Mouse (Mus musculus) ovary, adult 10 weeks (tissue): ENCODE measurements around the gene Tcf25. TPM values are rescaled to one million over a fixed set of nuclear protein-coding genes. Genes with fewer than 3 reads are reported as not detected.

Source experiments
- polyA plus RNA-seq: library from polyadenylated mRNA; stranded (reverse); fragments of 350-450 nt; fragmentation: Illumina TruSeq; extraction: RNeasy Lipid Tissue Mini Kit (QIAGEN cat#74804); gene quantifications from one replicate; pipeline ENCODE4 v1.2.3, GENCODE M21; 2014

Gene Tcf25
- 194 TPM for polyA plus RNA-seq

DNA sequence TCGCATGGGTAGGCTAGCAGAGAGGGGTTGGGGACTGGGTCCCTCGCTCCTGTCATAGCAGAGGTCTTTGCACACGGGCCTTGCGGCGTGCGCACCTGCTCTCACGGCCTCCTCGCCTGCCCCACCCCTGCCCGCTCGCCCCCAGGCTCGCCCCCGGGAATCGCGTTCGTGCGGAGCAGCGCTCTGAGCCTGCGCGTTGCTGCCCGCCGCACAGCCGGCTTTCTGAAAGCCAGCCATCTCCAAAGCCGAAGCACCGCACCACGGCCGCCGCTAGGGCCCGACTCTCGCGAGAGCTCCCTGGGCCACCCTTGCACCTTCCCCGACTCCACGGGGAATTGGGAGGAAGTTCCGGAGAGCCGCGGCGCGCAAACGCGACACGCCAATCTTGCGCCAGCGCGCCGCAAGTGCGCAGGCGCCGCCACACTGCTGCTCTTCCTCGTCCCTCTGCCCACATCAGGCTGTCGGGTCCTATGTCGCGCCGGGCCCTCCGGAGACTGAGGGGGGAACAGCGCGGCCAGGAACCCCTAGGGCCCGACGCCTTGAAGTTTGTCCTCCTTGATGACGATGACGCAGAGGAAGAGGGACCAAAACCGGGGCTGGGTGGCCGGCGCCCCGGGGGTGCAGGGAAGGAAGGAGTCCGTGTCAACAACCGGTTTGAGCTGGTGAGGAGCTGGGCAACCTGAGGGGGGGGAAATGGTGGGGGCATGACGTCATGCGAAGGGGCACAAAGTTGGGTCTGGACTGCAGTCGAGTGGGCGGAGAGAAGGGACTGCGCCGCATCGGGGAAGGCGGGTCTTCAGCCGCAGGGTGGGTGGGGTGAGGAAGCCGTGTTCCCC is at the start of gene Tcf25:
Tcf25 (plus strand) TSS at position 351 of the 836 bp plus-strand sequence.

DNA sequence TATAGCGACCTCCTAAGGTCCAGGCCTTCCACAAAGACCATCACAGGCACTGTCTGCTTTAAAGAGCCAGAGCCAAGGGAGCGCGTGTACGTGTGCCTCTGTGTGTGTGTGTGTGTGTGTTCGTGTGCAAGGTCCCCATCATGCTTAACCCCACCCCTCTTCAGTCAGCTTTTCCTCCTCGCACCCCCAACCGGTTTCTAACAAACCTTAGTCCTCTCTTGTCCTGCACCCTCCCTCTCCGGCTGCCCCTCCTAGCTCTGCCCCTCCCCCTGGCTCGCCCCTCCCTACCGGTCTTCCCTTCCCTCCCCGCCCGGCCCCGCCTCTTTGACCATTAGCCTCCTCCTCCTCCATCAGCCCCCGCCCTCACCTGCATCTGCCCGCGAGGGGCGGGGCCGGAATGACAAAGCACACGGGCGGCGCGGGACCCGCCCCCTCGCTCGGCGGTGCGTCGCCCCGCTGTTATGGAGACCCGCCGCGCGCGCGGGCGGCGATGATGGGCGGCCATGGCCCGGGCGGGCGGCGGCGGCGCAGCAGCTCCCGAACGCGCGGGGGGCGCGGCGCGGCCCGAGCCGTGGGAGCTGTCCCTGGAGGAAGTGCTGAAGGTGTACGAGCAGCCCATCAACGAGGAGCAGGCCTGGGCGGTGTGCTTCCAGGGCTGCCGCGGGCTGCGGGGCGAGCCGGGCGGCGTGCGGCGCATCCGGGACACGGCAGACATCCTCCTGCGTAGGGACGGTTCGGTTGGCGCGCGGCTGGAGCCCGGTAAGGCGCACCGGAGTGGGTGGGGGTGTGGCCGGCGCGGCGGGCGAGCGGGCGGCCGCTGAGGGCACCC is 41.1 kb upstream of the Tcf25 start, which contains the start of gene Spire2:
Spire2 (plus strand) TSS at position 452 of the 829 bp plus-strand sequence.

DNA sequence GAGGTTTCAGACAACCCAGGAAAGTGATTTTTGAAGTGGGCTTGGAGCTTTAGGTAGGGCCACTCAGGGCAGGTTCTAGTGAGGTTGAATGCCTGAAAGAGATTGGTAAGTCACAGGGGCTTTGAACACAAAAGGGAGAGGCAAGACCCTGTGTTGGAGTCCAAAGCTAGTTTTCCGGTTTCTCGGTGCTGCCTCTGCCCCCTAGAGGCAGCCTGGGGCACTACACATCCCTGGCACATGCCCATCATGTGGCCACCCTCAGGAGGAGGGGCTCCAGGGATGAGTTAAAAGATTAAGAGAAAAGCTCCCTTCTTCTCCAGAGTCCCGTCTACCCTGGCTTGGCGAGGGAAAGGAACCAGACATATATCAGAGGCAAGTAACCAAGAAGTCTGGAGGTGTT is 33.2 kb downstream of the Tcf25 start, which contains the start of gene Mc1r:
Mc1r (plus strand) TSS at position 322 of the 400 bp plus-strand sequence.

DNA sequence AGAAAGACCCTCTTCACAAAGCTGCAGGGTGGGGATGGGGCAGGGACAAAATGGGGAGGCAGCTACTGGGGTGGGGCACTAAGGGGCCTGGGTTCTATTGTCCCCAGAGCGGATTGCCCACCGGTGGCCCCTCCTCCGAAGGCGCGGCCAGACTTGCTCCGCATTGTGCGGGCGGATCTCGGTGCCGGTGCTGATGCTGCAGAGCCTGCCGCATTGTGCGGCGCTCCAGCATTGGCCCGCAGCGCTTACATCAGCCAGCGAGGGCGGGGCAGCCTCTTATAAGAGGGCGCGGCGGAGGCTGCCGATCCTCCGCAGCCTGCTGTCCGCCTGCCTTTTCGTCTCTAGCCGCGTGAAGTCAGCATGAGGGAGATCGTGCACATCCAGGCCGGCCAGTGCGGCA is 37.7 kb downstream of the Tcf25 start, which contains the start of gene Tubb3:
Tubb3 (plus strand) TSS at position 179 of the 400 bp plus-strand sequence.

DNA sequence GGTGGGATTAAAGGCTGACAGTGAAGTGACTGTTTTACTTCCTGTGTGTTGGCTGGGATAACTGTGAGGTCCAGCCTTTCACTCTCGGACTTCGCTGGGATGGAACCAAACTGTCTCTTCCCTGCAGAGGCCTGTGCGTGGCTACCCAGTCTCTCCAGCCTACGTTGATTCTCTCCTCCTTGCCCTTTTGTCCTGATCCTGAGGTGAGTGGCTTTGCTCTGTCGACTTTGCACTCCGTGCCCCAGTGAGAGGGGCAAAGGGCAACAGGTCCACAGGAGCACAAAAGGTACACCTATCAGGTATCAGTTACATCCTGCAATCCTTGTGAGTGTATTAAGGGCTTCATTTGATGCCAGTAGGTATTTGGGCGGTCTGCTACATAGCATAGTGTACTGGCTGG is 49.9 kb downstream of the Tcf25 start, which contains the start of gene Def8:
Def8 (plus strand) TSS at position 87 of the 400 bp plus-strand sequence.

Other genes with a start within 250 kb of the Tcf25 start
- 1.1 TPM for gene Sult5a1, start 215.4 kb upstream of the Tcf25 start, polyA plus RNA-seq
- gene Dpep1, start 187.5 kb upstream of the Tcf25 start, polyA plus RNA-seq: 1.4 TPM
- gene Chmp1a, start 161.0 kb upstream of the Tcf25 start, polyA plus RNA-seq: 3.4 TPM
- gene Spata33, start 160.9 kb upstream of the Tcf25 start, polyA plus RNA-seq: 2.8 TPM
- 1.3 TPM for gene Cdk10, start 148.9 kb upstream of the Tcf25 start, polyA plus RNA-seq
- gene Spata2l, start 137.5 kb upstream of the Tcf25 start, polyA plus RNA-seq: not detected
- 1.4 TPM for gene Zfp276, start 119.6 kb upstream of the Tcf25 start, polyA plus RNA-seq
- gene Vps9d1, start 119.4 kb upstream of the Tcf25 start, polyA plus RNA-seq: 1.2 TPM
- 0.97 TPM for gene Fanca, start 55.2 kb upstream of the Tcf25 start, polyA plus RNA-seq
- not detected for gene Spire2, start 41.0 kb upstream of the Tcf25 start, polyA plus RNA-seq
- gene Mc1r, start 33.4 kb downstream of the Tcf25 start, polyA plus RNA-seq: not detected
- gene Tubb3, start 37.7 kb downstream of the Tcf25 start, polyA plus RNA-seq: 1.1 TPM
- gene Def8, start 49.8 kb downstream of the Tcf25 start, polyA plus RNA-seq: 2.8 TPM
- gene Afg3l1, start 104.2 kb downstream of the Tcf25 start, polyA plus RNA-seq: 6.4 TPM
- 0.31 TPM for gene Dbndd1, start 141.7 kb downstream of the Tcf25 start, polyA plus RNA-seq
- gene Gas8, start 145.1 kb downstream of the Tcf25 start, polyA plus RNA-seq: 3.4 TPM